Mouse (Mus musculus) forebrain, embryonic 14.5 days (tissue): Measurements from ENCODE around the gene Cope. TPM values are rescaled to one million over a fixed set of nuclear protein-coding genes. Genes with fewer than 3 reads are reported as not detected.
A peak's percentile ranks its signal among the peaks of the same experiment; 100 is the strongest.

Experiments used
- ATAC-seq: fragments of 200-750 bp; cut with Nextera tagmentation; 2 replicates; pipeline ENCODE4 v1.8.0; 2017; ENCODE audit warnings: mild to moderate bottlenecking, moderate library complexity
- DNase-seq: peaks from one replicate; pipeline ENCODE4 v3.0.0-alpha.2; 2015; ENCODE audit warnings: low spot score
- H3K27ac ChIP-seq: fragments of 300-500 bp; sonication (generic); 2 replicates; pipeline ENCODE4 v1.5.1; 2014; ENCODE audit warnings: low read depth, mild to moderate bottlenecking, control low read depth, low read length, moderate library complexity
- H3K27me3 ChIP-seq: fragments of 300-500 bp; sonication (generic); replicated peaks from 2 replicates; pipeline ENCODE4 v1.6.1; 2014; ENCODE audit warnings: low read length, control low read depth, mixed read lengths; ENCODE audit not compliant: control insufficient read depth, insufficient read depth
- H3K36me3 ChIP-seq: fragments of 300-500 bp; sonication (generic); 2 replicates; pipeline ENCODE4 v1.6.1; 2014; ENCODE audit warnings: low read length, control low read depth; ENCODE audit not compliant: control insufficient read depth, insufficient read depth
- H3K4me1 ChIP-seq: fragments of 300-500 bp; sonication (generic); 2 replicates; pipeline ENCODE4 v1.6.1; 2014; ENCODE audit warnings: antibody characterized with exemption, low read length, control low read depth; ENCODE audit not compliant: control insufficient read depth, insufficient read depth
- H3K4me2 ChIP-seq: fragments of 300-500 bp; sonication (generic); 2 replicates; pipeline ENCODE4 v1.6.1; 2014; ENCODE audit warnings: mild to moderate bottlenecking, control low read depth, low read length
- H3K4me3 ChIP-seq: fragments of 300-500 bp; sonication (generic); 2 replicates; pipeline ENCODE4 v1.5.1; 2014; ENCODE audit warnings: low read depth, low read length, control low read depth
- H3K9ac ChIP-seq: fragments of 300-500 bp; sonication (generic); 2 replicates; pipeline ENCODE4 v1.6.1; 2014; ENCODE audit warnings: mild to moderate bottlenecking, low read length, control low read depth, moderate library complexity
- H3K9me3 ChIP-seq: fragments of 300-500 bp; sonication (generic); replicated peaks from 2 replicates; pipeline ENCODE4 v1.6.1; 2016; ENCODE audit warnings: low read length, control low read depth, mixed read lengths; ENCODE audit not compliant: control insufficient read depth
- WGBS: fragments of 180-500 bp; shearing (Covaris S2); extraction: QIAGEN DNeasy Blood & Tissue Kit; methylation state at CpG from one replicate; pipeline ENCODE4 v1.1.7; 2014; 5-methylcytosine and 5-hydroxymethylcytosine counted together
- polyA plus RNA-seq: library from polyadenylated mRNA; unstranded; fragments of >200 nt; fragmentation: Nextera tagmentation; extraction: Ambion mirVana; gene quantifications from 2 replicates; pipeline ENCODE4 v1.2.1, GENCODE M21; 2014

Cope gene
- polyA plus RNA-seq, 1 experiment from 2014 or later = 332 TPM

DNA sequence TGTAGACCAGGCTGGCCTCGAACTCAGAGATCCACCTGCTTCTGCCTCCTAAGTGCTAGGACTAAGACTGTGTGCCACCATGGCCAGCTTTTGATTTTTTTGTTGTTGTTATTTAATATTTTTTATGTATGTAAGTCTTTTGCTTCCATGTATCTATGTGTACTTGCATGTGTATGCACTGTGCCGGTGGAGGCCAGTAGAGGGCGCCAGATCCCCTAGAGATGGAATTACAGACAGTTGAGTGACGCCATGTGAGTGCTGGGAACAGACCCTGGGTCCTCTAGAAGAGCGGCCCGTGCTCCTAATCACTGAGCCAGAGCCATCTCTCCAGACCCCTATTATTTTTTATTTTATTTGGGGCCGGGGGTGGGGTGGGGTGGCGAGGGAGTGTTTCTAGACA, 15.6 kb upstream of the Cope start:
- no peak overlapping the region for H3K4me3 ChIP-seq
- no peaks in the 10 kb centered on the region for H3K4me1 ChIP-seq
- ATAC-seq (no peak), DNase-seq (no peak)
- WGBS = 94% methylated on average over 8 of the region's 8 CpGs
- H3K27me3 ChIP-seq = no peaks in the 10 kb centered on the region
- no peaks in the 10 kb centered on the region for H3K9me3 ChIP-seq
- H3K36me3 ChIP-seq = peaks cover 61% of the 10 kb centered on the region
- no peak overlapping the region for H3K27ac ChIP-seq
- no peak overlapping the region for H3K9ac ChIP-seq
- H3K4me2 ChIP-seq = no peak overlapping the region

DNA sequence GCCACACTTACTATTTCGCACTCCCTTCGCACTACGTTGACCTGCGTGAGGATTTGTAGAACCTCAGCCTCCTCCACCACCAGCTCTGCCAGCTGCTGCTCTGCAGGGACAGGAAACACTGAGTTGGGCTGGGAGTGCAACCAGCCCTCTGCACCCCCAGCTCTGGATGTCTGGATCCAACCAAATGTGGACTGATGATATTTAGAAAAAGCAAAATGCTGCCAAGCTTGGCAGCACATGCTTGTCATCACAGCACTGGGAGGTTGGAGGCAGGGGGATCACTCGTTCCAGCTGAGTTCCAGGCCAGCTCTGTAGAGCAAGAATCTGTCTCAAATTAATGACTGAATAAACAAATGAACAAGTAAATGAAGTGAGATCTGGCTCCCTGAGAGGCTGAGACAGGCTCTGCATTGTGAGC, 8.3 kb upstream of the Cope start:
- Histone ChIP-seq H3K27me3 (no peaks in the 10 kb centered on the region), H3K9ac (no peak overlapping the region), H3K4me2 (no peak overlapping the region), H3K27ac (no peak overlapping the region), H3K36me3 (peaks cover 92% of the 10 kb centered on the region), H3K9me3 (no peaks in the 10 kb centered on the region), H3K4me3 (no peak overlapping the region), H3K4me1 (no peaks in the 10 kb centered on the region)
- 83% methylated on average over 5 of the region's 5 CpGs for WGBS
- DNase-seq (no peak), ATAC-seq (0 out of 2 replicates have a peak, but pooled peaks have one; percentile 8)

DNA sequence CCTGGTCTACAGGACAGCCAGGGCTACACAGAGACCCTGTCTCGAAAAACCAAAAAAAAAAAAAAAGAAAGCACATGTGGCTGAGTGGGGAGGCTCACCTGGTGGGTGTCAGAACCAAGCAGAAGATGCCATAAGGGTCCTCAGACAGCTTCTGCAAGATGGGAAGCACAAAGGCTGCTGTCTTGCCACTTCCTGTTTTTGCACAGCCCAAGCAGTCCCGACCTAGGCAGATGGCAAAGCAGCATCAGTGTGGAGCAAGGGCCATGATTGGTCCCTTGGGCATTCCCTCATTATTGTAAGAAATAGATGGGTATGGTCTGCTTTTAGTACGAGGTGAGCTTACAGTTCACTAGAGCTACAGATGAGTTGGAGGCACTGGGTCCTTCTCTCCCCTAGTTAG, 1.4 kb upstream of the Cope start:
- peaks cover 54% of the 10 kb centered on the region for H3K36me3 ChIP-seq
- no peaks in the 10 kb centered on the region for H3K27me3 ChIP-seq
- peaks cover 12% of the 10 kb centered on the region for H3K4me1 ChIP-seq
- ATAC-seq (no peak), DNase-seq (no peak)
- 93% methylated on average over 3 of the region's 3 CpGs for whole genome bisulfite sequencing
- no peaks in the 10 kb centered on the region for H3K9me3 ChIP-seq
- H3K27ac ChIP-seq = no peak overlapping the region
- no peak overlapping the region for H3K4me3 ChIP-seq
- no peak overlapping the region for H3K9ac ChIP-seq
- H3K4me2 ChIP-seq = no peak overlapping the region

DNA sequence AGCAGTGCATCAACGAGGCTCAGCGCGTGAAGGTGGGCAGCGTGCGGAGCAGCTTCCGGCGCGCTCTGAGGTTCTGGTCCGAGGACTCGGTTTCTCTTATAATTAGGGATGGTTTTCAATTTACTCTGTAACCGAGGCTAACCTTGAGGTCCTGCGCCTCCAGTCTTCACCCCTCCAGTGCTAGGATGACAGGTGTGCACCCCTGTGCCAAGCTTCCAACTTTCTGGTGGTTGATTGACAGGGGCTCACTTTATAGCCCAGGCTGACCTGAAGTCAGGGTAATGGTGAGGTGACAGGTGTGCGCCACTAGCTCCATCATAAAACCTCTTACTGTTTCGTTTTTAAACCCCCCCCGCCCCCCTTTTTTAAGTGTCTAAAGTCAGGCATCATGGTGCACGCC, 583 bp downstream of the Cope start:
- DNase-seq (no peak), ATAC-seq (peak; percentile 40)
- Histone ChIP-seq H3K4me2 (peak overlapping the region; percentile 92), H3K27ac (no peak overlapping the region), H3K36me3 (peaks cover 51% of the 10 kb centered on the region), H3K4me3 (peak overlapping the region; percentile 81), H3K27me3 (no peaks in the 10 kb centered on the region), H3K9me3 (no peaks in the 10 kb centered on the region), H3K9ac (peak overlapping the region; percentile 81), H3K4me1 (peaks cover 12% of the 10 kb centered on the region)
- 7% methylated on average over 16 of the region's 16 CpGs for WGBS

DNA sequence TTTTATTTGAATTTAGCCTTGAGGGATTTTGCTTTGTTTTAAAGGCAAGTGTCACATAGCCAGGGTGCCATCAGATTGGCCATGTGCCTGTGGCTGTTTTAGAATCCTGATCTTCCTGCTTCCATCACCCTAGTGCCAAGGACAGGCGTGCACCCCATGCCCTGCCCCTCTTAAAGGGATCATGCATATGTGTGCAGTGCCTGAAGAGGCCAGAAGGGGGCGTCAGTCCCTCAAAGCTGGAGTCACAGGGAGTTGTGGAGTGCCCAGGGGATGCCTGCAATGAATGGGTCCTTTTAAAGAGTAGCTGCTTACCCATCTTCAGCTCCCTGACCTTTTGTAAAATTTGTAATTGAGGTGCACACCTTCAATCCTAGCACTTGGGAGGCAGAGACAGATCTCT, 7.0 kb downstream of the Cope start:
- no peak for DNase-seq

DNA sequence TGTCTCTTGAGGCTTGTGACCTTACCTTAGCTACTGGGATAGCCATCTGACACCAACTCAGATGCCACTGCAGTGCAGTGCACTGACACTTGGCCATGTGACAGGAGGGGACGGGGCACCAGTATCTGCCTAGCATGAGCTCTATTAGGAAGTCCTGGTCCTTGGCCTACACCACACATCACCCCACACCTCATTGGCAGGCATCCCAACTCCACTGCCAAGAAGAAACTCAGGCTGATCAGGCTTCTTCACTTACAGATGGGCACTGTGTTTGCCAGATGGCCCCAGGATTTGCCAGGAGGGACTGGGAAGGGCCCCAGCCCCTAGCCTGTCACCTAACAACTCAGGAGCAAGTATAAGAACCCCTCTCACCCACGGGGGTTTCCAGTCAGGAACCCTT, 11.1 kb downstream of the Cope start:
- Histone ChIP-seq H3K4me2 (no peak overlapping the region), H3K36me3 (peaks cover 48% of the 10 kb centered on the region), H3K4me1 (peaks cover 24% of the 10 kb centered on the region), H3K27me3 (no peaks in the 10 kb centered on the region), H3K9ac (no peak overlapping the region), H3K27ac (no peak overlapping the region), H3K9me3 (no peaks in the 10 kb centered on the region), H3K4me3 (no peak overlapping the region)
- ATAC-seq = no peak
- 79% methylated on average over 2 of the region's 2 CpGs for WGBS
- DNase-seq = no peak

More for the DNA sequence above, 7.0 kb downstream of the Cope start:
- peaks cover 81% of the 10 kb centered on the region for H3K36me3 ChIP-seq
- no peaks in the 10 kb centered on the region for H3K9me3 ChIP-seq
- H3K9ac ChIP-seq = no peak overlapping the region
- no peaks in the 10 kb centered on the region for H3K4me1 ChIP-seq
- H3K4me3 ChIP-seq = no peak overlapping the region
- 30% methylated on average over 2 of the region's 2 CpGs for WGBS
- no peak for ATAC-seq
- no peaks in the 10 kb centered on the region for H3K27me3 ChIP-seq
- no peak overlapping the region for H3K4me2 ChIP-seq
- H3K27ac ChIP-seq = no peak overlapping the region

DNA sequence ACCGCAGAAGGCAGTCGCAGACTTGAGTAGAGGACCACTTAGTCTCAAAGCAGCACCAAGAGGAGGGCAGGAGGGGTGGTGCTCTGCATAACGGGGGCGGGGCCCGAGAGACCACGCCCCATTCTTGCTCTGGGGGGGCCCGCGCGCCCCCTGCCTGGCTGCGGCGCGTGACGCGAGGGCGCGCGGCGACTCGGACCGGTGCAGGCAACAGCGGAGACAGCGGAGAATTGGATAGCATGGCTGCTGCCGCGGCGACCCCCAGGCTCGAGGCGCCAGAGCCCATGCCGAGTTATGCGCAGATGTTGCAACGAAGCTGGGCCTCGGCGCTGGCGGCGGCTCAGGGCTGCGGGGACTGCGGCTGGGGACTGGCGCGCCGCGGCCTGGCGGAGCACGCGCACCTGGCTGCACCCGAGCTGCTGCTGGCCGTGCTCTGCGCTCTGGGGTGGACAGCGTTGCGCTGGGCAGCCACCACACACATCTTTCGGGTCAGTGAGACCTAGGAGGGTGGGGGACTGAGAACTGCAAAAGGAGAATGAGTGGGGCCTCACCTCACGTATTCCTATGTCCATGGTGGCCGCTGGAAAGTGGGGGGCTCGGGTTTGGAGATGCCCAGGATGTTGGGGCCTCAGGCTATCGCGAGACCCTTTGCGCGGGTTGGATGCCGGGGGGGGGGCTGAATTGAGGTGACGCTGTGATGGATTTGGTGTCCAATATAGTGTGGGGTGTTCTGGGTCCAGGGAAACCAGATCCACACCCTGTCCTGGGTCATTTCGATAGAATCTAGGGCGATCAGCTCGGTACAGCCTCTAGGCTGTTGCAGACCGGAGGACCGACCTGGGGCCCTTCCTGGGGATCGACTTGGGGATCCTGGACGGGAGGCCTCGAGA, 13.5 kb downstream of the Cope start, which contains the start of gene Cers1:
Gene Cers1, plus strand, starts transcription at position 152 of the 887 bp plus-strand sequence.
- Histone ChIP-seq H3K36me3 (peaks cover 35% of the 10 kb centered on the region), H3K4me2 (peak within 1 kb of the TSS; percentile 84), H3K27ac (peak within 1 kb of the TSS; percentile 95), H3K4me1 (peaks cover 24% of the 10 kb centered on the region), H3K4me3 (peak within 1 kb of the TSS; percentile 46), H3K9me3 (no peaks in the 10 kb centered on the region), H3K27me3 (no peaks in the 10 kb centered on the region), H3K9ac (peak within 1 kb of the TSS; percentile 75)
- peak; percentile 60 for ATAC-seq
- DNase-seq = peak; percentile 83
- 1% methylated on average over 59 of the region's 66 CpGs for WGBS

DNA sequence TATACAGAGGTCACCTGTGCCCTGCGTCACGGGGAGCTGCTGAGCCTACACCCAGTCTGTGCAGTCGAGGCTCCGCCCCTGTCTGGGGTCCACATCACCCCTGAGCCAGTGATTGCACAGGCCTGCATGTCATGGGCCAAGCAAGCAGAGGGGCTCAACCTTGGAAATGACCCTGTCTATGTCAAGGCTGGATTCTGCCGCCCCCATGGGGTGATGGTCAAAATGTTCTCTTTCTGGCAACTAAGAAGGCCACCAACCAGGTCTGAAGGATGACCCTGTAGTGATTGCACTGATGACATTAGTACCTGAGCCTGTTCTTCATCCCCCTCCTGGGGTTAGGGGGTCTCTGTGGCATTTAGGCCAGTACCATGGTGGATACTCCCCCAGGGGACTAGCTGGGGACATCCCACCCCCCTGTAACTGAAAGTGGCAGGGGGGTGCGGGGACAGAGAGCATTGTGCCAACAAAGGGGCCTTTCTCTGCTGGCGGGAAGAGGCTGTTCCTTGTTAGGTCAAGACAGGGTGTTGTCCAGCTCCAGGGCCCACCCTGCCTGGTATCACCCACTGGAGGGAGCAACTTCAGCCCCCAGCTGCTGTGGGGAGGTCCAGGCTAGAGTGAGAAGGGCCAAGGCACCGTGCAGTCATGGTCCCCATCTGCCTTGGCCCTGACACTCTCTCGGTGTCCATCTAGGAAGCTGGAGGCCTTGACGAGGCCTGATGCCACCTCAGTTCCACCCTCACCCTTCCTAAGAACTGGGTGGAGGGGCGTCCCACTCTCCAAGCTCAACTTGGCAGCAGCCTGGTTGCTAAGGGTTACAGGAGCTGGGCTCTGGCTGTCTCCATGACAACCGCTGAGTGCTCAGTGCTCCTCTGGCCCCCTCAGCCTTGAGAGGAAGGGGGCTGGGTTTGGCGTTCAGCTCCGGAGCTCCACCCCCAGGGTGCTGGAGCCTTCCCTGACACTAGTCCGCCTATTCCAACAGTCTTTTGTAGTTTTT, 14.5 kb downstream of the Cope start:
- WGBS = 5% methylated on average over 15 of the region's 15 CpGs

More for the DNA sequence above, 14.5 kb downstream of the Cope start:
- H3K4me3 ChIP-seq = peak overlapping the region; percentile 46
- H3K4me2 ChIP-seq = peak overlapping the region; percentile 84
- peaks cover 24% of the 10 kb centered on the region for H3K4me1 ChIP-seq
- peak overlapping the region; percentile 95 for H3K27ac ChIP-seq
- H3K9ac ChIP-seq = peak overlapping the region; percentile 75
- peak; percentile 99 for DNase-seq
- ATAC-seq = peak; percentile 93
- peaks cover 33% of the 10 kb centered on the region for H3K36me3 ChIP-seq
- no peaks in the 10 kb centered on the region for H3K9me3 ChIP-seq
- no peaks in the 10 kb centered on the region for H3K27me3 ChIP-seq
